Mouse (Mus musculus): ENCODE measurements around the gene Rspry1.

- TF ChIP-seq CTCF (IDR thresholded peaks at IDR 0.05; ENCODE audit: low read depth) (peak; percentile 37; the same call in 1 of the 2 replicates), EP300 (optimal IDR thresholded peaks at IDR 0.05) (no peak)
Measured at GRCm38 (mm10) chr8:94607064-94607463, 5.3 kb downstream of the Rspry1 start.

Data from stomach, postnatal 0 days (tissue).